Mouse (Mus musculus): Measurements from ENCODE around the gene Rin1. TPM values are rescaled to one million over a fixed set of nuclear protein-coding genes. Genes with fewer than 3 reads are reported as not detected.

The Rin1 gene
- polyA plus RNA-seq, 1 experiment from 2014 or later, result 1.2 TPM

DNA sequence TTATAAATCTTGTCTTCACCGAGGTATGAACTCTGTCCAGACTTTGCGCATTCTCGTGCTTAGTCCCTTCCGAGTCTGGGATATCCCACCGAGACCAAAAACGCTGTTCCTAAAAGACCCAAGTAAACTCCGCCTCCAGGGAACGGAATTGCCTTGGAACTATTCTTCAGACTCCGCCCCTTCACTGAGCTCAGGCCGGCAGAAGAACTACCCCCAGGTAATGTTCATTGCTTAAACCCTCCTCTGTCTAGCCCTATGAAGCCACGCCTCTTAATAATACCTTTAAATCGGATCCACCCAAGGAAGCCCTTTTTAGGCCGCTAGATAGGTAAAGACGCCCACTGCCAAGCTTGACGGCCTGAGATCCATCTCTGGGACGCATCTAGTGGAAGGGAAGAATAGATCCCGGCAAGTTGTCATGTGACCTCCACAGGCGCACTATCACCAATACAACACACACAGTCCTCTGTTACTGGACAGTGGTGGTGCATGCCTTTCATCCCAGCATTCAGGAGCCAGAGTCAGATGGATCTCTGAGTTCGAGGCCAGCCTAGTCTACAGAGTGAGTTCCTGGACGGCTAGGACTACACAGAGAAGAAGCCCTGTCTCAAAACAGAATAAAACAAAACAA, 22.2 kb downstream of the Rin1 start:
- H3K9ac ChIP-seq (replicated peaks; ENCODE audit: low read length), result peak overlapping the region; percentile 34; the same call in 1 of the 2 replicates

DNA sequence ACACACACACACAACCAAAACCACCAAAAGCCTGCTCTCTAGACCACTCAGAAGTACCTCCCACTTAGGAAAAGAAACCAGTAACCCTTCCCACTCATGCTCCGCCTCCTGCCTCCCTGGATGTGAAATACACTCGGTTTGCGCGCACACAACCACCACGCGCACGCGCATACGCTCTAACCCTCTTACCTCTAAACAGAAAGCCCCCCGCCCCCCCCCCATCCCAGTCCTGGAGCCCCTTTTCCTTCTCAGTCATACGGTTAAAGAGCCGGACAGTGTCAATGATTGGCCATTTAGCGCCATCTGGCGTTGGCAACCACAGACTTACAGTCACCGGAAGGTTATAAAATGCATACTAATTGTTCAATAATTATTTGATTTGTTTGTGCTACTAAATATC, 22.7 kb downstream of the Rin1 start:
- H3K9ac ChIP-seq (replicated peaks; ENCODE audit: low read length), result no peak overlapping the region; the same call in 1 of the 2 replicates
- ATAC-seq (replicated peaks; ENCODE audit: insufficient number of reproducible peaks, low FRiP score, low TSS enrichment, low read depth), result no peak
- peak overlapping the region; percentile 35 for H3K4me3 ChIP-seq (ENCODE audit: low read depth, low read length)
- no peaks in the 10 kb centered on the region for H3K36me3 ChIP-seq (replicated peaks; ENCODE audit: control insufficient read depth, insufficient read depth, low read depth, low read length)
- peak; percentile 93 for DNase-seq (ENCODE audit: low spot score)
- peak overlapping the region; percentile 81 for H3K27ac ChIP-seq (replicated peaks; ENCODE audit: low read depth, low read length)
- peak overlapping the region; percentile 97 for H3K4me2 ChIP-seq (ENCODE audit: low read depth, low read length)
- H3K4me1 ChIP-seq (ENCODE audit: control insufficient read depth, insufficient read depth, low read length), result peaks cover 20% of the 10 kb centered on the region
- H3K27me3 ChIP-seq (ENCODE audit: control insufficient read depth, insufficient read depth, low read length), result peaks cover 3% of the 10 kb centered on the region
- no peaks in the 10 kb centered on the region for H3K9me3 ChIP-seq (replicated peaks; ENCODE audit: control insufficient read depth, low read length)
- WGBS, result under 1% methylated on average over 15 of the region's 15 CpGs

More for the DNA sequence above, 22.2 kb downstream of the Rin1 start:
- Histone ChIP-seq H3K9me3 (replicated peaks; ENCODE audit: control insufficient read depth, low read length) (no peaks in the 10 kb centered on the region), H3K27me3 (ENCODE audit: control insufficient read depth, insufficient read depth, low read length) (peaks cover 3% of the 10 kb centered on the region), H3K4me2 (ENCODE audit: low read depth, low read length) (peak overlapping the region; percentile 97), H3K4me1 (ENCODE audit: control insufficient read depth, insufficient read depth, low read length) (peaks cover 20% of the 10 kb centered on the region), H3K36me3 (replicated peaks; ENCODE audit: control insufficient read depth, insufficient read depth, low read depth, low read length) (no peaks in the 10 kb centered on the region), H3K4me3 (ENCODE audit: low read depth, low read length) (peak overlapping the region; percentile 35), H3K27ac (replicated peaks; ENCODE audit: low read depth, low read length) (peak overlapping the region; percentile 81)
- DNase-seq (ENCODE audit: low spot score) (peak; percentile 84), ATAC-seq (replicated peaks; ENCODE audit: insufficient number of reproducible peaks, low FRiP score, low TSS enrichment, low read depth) (peak; percentile 7; the same call in 1 of the 2 replicates)
- WGBS, result 2% methylated on average over 20 of the region's 20 CpGs

DNA sequence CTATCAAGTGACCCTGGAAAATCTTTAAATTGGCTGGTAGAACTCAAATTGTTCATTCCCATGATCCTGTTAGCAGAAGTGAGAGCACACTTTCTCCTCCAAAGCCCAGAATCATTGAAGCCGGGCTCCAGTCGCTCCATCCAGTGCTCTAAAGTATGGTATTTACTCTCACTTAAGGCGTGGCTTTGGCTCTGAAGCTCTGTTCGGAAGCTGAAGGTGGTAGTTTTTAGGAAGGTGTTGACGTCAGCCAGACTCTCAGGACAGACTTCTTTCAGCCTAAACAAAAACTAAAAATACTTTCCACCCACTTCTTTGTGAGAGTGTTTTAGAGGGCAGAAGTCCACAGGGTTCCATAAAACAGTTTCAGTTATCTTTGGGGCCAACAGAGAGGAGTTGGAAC, 23.2 kb downstream of the Rin1 start:
- ATAC-seq (replicated peaks; ENCODE audit: insufficient number of reproducible peaks, low FRiP score, low TSS enrichment, low read depth) (no peak), DNase-seq (ENCODE audit: low spot score) (no peak)
- Histone ChIP-seq H3K27me3 (ENCODE audit: control insufficient read depth, insufficient read depth, low read length) (peaks cover 3% of the 10 kb centered on the region), H3K36me3 (replicated peaks; ENCODE audit: control insufficient read depth, insufficient read depth, low read depth, low read length) (no peaks in the 10 kb centered on the region), H3K9me3 (replicated peaks; ENCODE audit: control insufficient read depth, low read length) (no peaks in the 10 kb centered on the region), H3K27ac (replicated peaks; ENCODE audit: low read depth, low read length) (no peak overlapping the region), H3K4me2 (ENCODE audit: low read depth, low read length) (no peak overlapping the region), H3K9ac (replicated peaks; ENCODE audit: low read length) (no peak overlapping the region), H3K4me3 (ENCODE audit: low read depth, low read length) (no peak overlapping the region), H3K4me1 (ENCODE audit: control insufficient read depth, insufficient read depth, low read length) (peaks cover 16% of the 10 kb centered on the region)
- 44% methylated on average over 5 of the region's 5 CpGs for WGBS

DNA sequence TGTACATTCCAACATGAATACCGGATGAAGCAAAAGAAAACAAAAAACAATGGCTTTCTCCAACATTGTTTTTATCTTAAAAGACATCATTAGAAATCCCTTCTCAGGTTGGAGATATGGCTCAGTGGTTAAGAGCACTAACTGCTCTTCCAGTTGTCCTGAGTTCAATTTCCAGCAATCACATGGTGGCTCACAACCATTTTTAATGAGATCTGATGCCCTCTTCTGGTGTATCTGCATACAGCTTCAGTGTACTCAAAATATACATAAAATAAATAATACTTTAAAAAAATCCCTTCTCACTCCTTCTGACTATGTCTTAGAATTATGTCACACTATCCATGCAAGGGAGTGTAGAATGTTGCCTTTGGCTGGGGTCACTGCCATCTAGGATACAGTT, 29.0 kb downstream of the Rin1 start:
- Histone ChIP-seq H3K4me2 (ENCODE audit: low read depth, low read length) (no peak overlapping the region), H3K4me1 (ENCODE audit: control insufficient read depth, insufficient read depth, low read length) (no peaks in the 10 kb centered on the region), H3K36me3 (replicated peaks; ENCODE audit: control insufficient read depth, insufficient read depth, low read depth, low read length) (no peaks in the 10 kb centered on the region), H3K9ac (replicated peaks; ENCODE audit: low read length) (no peak overlapping the region), H3K27me3 (ENCODE audit: control insufficient read depth, insufficient read depth, low read length) (peaks cover 33% of the 10 kb centered on the region), H3K27ac (replicated peaks; ENCODE audit: low read depth, low read length) (no peak overlapping the region), H3K4me3 (ENCODE audit: low read depth, low read length) (no peak overlapping the region), H3K9me3 (replicated peaks; ENCODE audit: control insufficient read depth, low read length) (no peaks in the 10 kb centered on the region)
- WGBS, result 93% methylated on average over 1 of the region's 1 CpGs
- DNase-seq (ENCODE audit: low spot score) (no peak), ATAC-seq (replicated peaks; ENCODE audit: insufficient number of reproducible peaks, low FRiP score, low TSS enrichment, low read depth) (no peak)

DNA sequence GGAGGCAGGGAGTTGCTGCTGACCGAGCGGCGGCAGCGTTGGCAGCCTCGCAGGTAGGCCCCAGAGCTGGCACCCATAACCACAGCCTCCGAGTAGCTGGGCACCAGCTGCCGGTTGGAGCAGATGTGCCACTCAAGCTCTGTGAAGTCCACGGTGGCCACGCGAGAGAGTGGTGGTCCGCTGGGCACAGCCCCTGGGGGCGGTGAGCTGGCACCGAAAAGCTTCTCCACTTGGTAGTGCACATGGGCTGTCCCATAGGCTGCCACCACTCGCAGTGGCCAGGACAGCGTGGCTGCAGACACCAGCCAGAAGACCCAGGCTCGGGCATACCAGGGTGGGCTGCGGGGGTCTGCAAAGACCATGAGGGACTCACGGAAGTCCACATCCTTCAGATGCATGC, 31.7 kb downstream of the Rin1 start:
- DNase-seq (ENCODE audit: low spot score) (no peak), ATAC-seq (replicated peaks; ENCODE audit: insufficient number of reproducible peaks, low FRiP score, low TSS enrichment, low read depth) (no peak)
- peaks cover 6% of the 10 kb centered on the region for H3K4me1 ChIP-seq (ENCODE audit: control insufficient read depth, insufficient read depth, low read length)
- peaks cover 51% of the 10 kb centered on the region for H3K27me3 ChIP-seq (ENCODE audit: control insufficient read depth, insufficient read depth, low read length)
- H3K9ac ChIP-seq (replicated peaks; ENCODE audit: low read length), result no peak overlapping the region
- H3K27ac ChIP-seq (replicated peaks; ENCODE audit: low read depth, low read length), result no peak overlapping the region
- H3K9me3 ChIP-seq (replicated peaks; ENCODE audit: control insufficient read depth, low read length), result no peaks in the 10 kb centered on the region
- no peak overlapping the region for H3K4me3 ChIP-seq (ENCODE audit: low read depth, low read length)
- no peak overlapping the region for H3K4me2 ChIP-seq (ENCODE audit: low read depth, low read length)
- WGBS, result 63% methylated on average over 18 of the region's 18 CpGs
- H3K36me3 ChIP-seq (replicated peaks; ENCODE audit: control insufficient read depth, insufficient read depth, low read depth, low read length), result no peaks in the 10 kb centered on the region

DNA sequence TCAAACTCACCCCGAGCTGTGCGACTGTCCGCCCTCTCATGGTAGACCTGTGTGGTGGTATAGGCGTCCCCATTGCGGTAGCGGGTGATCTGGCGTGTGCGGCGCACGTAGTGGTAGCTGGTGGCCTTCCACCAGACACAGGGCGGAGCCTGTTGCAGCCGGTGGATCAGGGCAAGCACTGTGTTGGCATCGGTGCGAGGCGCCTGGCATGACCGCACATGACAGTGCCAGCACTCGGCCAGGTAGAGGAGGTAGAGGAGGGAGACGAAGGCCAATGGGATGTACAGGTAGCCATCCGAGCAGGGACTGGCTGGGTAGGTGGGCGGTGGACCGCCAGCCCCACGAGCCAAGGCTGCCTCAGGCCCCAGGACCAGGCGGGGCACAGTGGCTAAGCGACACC, 32.3 kb downstream of the Rin1 start:
- H3K27ac ChIP-seq (replicated peaks; ENCODE audit: low read depth, low read length), result no peak overlapping the region
- no peak overlapping the region for H3K9ac ChIP-seq (replicated peaks; ENCODE audit: low read length)
- H3K27me3 ChIP-seq (ENCODE audit: control insufficient read depth, insufficient read depth, low read length), result peaks cover 51% of the 10 kb centered on the region
- H3K4me1 ChIP-seq (ENCODE audit: control insufficient read depth, insufficient read depth, low read length), result peaks cover 9% of the 10 kb centered on the region
- WGBS, result 66% methylated on average over 24 of the region's 24 CpGs
- H3K4me3 ChIP-seq (ENCODE audit: low read depth, low read length), result no peak overlapping the region
- H3K9me3 ChIP-seq (replicated peaks; ENCODE audit: control insufficient read depth, low read length), result no peaks in the 10 kb centered on the region
- DNase-seq (ENCODE audit: low spot score) (no peak), ATAC-seq (replicated peaks; ENCODE audit: insufficient number of reproducible peaks, low FRiP score, low TSS enrichment, low read depth) (no peak)
- no peak overlapping the region for H3K4me2 ChIP-seq (ENCODE audit: low read depth, low read length)
- H3K36me3 ChIP-seq (replicated peaks; ENCODE audit: control insufficient read depth, insufficient read depth, low read depth, low read length), result no peaks in the 10 kb centered on the region

DNA sequence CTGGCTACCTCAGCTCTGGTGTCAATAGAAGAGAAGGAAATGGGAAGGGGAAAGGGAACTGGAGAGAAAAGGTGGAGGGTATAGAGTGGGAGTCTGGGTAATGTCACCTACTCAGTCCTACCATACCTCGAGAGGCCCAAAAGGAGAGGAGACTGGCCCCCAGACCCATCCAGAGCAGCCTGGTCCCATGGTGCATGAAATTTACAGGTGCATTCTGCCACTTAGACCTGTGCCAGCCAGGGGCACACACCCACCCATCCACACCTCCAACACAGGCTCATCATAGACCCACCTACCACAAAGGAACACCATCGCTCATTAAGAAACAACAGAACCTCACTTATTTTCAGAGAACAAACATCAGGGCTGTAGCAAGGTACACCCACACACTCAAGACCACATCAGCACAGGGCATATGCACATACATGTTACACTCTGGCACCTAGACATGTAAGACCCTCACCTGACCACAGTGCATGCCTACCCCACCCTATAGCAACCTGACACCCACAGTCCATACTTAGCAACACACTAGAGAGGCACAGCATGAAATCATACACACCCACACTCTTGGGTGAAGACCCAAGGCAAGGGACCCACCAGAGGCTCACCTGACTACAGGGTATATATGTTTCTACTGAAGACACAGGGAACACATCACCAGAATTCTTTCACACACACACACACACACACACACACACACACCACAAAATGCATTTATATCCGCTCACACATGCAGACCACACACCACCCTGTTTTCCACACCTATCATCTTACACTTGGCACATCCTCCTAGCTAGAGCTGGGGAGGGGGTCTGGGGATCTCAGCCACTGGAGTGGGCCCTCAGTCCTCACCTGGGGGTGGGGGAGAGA, 33.9 kb downstream of the Rin1 start:
- H3K9me3 ChIP-seq (replicated peaks; ENCODE audit: control insufficient read depth, low read length), result no peaks in the 10 kb centered on the region
- H3K4me2 ChIP-seq (ENCODE audit: low read depth, low read length), result no peak overlapping the region
- no peak overlapping the region for H3K27ac ChIP-seq (replicated peaks; ENCODE audit: low read depth, low read length)
- H3K9ac ChIP-seq (replicated peaks; ENCODE audit: low read length), result no peak overlapping the region
- no peak overlapping the region for H3K4me3 ChIP-seq (ENCODE audit: low read depth, low read length)
- no peak for ATAC-seq (replicated peaks; ENCODE audit: insufficient number of reproducible peaks, low FRiP score, low TSS enrichment, low read depth)
- WGBS, result 67% methylated on average over 3 of the region's 3 CpGs
- peaks cover 11% of the 10 kb centered on the region for H3K4me1 ChIP-seq (ENCODE audit: control insufficient read depth, insufficient read depth, low read length)
- H3K27me3 ChIP-seq (ENCODE audit: control insufficient read depth, insufficient read depth, low read length), result peaks cover 51% of the 10 kb centered on the region
- DNase-seq (ENCODE audit: low spot score), result no peak
- H3K36me3 ChIP-seq (replicated peaks; ENCODE audit: control insufficient read depth, insufficient read depth, low read depth, low read length), result no peaks in the 10 kb centered on the region

DNA sequence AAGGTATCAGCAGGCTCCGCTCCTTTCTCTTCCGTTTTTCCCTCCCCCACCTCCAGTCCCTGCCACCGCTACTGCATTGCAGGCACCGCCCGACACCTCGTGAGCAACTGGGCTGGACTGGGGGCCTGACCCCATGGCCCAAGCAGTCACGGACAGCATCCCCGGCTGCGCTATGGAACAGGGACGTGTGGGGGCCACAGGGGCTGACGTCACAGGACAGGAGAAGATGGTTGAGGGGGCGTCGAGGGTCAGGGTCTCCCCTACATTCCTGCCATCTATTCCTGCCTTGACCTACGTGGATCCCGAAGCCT, 34.5 kb downstream of the Rin1 start:
- Histone ChIP-seq H3K9me3 (replicated peaks; ENCODE audit: control insufficient read depth, low read length) (no peaks in the 10 kb centered on the region), H3K27me3 (ENCODE audit: control insufficient read depth, insufficient read depth, low read length) (peaks cover 51% of the 10 kb centered on the region), H3K4me2 (ENCODE audit: low read depth, low read length) (peak overlapping the region; percentile 83), H3K4me1 (ENCODE audit: control insufficient read depth, insufficient read depth, low read length) (peaks cover 13% of the 10 kb centered on the region), H3K9ac (replicated peaks; ENCODE audit: low read length) (no peak overlapping the region), H3K4me3 (ENCODE audit: low read depth, low read length) (no peak overlapping the region; the same call in 1 of the 2 replicates), H3K36me3 (replicated peaks; ENCODE audit: control insufficient read depth, insufficient read depth, low read depth, low read length) (no peaks in the 10 kb centered on the region), H3K27ac (replicated peaks; ENCODE audit: low read depth, low read length) (no peak overlapping the region)
- 2% methylated on average over 14 of the region's 15 CpGs for WGBS
- DNase-seq (ENCODE audit: low spot score), result no peak
- ATAC-seq (replicated peaks; ENCODE audit: insufficient number of reproducible peaks, low FRiP score, low TSS enrichment, low read depth), result no peak

All from embryonic facial prominence, embryonic 11.5 days (tissue).